Mouse (Mus musculus) stomach, embryonic 16.5 days (tissue): ENCODE measurements at regions not wholly inside any gene's neighbourhood (a gene's known extent, or its start where the extent isn't known, plus 50 kb on each side); places are given as distances from the start of the nearest gene placed in this dataset.

Experiments
- ATAC-seq: fragments of 200-750 bp; cut with Nextera tagmentation; 2 replicates; pipeline ENCODE4 v1.8.0; 2017; ENCODE audit warnings: moderate number of reproducible peaks, moderate TSS enrichment; ENCODE audit not compliant: insufficient read depth, low FRiP score
- H3K27ac ChIP-seq: fragments of 300-500 bp; sonication (generic); 2 replicates; pipeline ENCODE4 v1.5.1; 2014; ENCODE audit warnings: low read length
- H3K27me3 ChIP-seq: fragments of 300-500 bp; sonication (generic); 2 replicates; pipeline ENCODE4 v1.6.1; 2014; ENCODE audit warnings: low read length, control low read depth, mixed read lengths; ENCODE audit not compliant: control insufficient read depth, insufficient read depth
- H3K36me3 ChIP-seq: fragments of 300-500 bp; sonication (generic); 2 replicates; pipeline ENCODE4 v1.6.1; 2014; ENCODE audit warnings: low read length; ENCODE audit not compliant: control insufficient read depth, insufficient read depth
- H3K4me1 ChIP-seq: fragments of 300-500 bp; sonication (generic); 2 replicates; pipeline ENCODE4 v1.6.1; 2014; ENCODE audit warnings: low read length, control low read depth, mixed read lengths; ENCODE audit not compliant: control insufficient read depth, insufficient read depth
- H3K4me2 ChIP-seq: fragments of 300-500 bp; sonication (generic); 2 replicates; pipeline ENCODE4 v1.6.1; 2014; ENCODE audit warnings: low read depth, low read length, mixed read lengths
- H3K4me3 ChIP-seq: fragments of 300-500 bp; sonication (generic); replicated peaks from 2 replicates; pipeline ENCODE4 v1.5.1; 2014; ENCODE audit warnings: mild to moderate bottlenecking, low read length
- H3K9ac ChIP-seq: fragments of 300-500 bp; sonication (generic); 2 replicates; pipeline ENCODE4 v1.6.1; 2014; ENCODE audit warnings: low read length
- H3K9me3 ChIP-seq: fragments of 300-500 bp; sonication (generic); replicated peaks from 2 replicates; pipeline ENCODE4 v1.6.1; 2016; ENCODE audit warnings: low read length, control low read depth; ENCODE audit not compliant: control insufficient read depth
- WGBS: fragments of 180-500 bp; shearing (Covaris S2); extraction: QIAGEN DNeasy Blood & Tissue Kit; methylation state at CpG from one replicate; pipeline ENCODE4 v1.1.7; 2014; 5-methylcytosine and 5-hydroxymethylcytosine counted together

DNA sequence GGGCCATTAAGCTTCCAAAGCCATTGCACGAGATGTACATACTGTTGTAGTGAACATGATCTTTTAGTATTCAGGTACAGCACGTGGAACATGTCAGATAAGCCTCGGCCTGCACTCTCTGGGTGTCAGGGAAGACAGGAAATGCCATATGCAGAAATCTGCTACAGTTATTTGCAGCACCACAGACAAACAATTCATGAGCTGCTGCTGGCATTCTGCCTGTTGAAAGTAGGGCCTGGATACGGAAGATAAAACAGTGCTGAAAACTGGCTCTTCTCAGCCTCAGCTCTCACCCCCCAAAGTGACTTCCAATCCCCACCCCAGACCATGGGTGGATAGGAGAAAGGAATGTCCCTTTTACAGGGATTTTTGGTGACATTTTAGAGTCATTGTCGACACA lies 159.1 kb upstream of the Plcz1 start:
- ATAC-seq = no peak
- no peak overlapping the region for H3K4me2 ChIP-seq
- H3K27ac ChIP-seq = no peak overlapping the region
- H3K36me3 ChIP-seq = no peaks in the 10 kb centered on the region
- no peak overlapping the region for H3K9ac ChIP-seq
- no peaks in the 10 kb centered on the region for H3K27me3 ChIP-seq
- H3K4me3 ChIP-seq = no peak overlapping the region
- no peaks in the 10 kb centered on the region for H3K9me3 ChIP-seq
- no peaks in the 10 kb centered on the region for H3K4me1 ChIP-seq
- WGBS = 57% methylated on average over 5 of the region's 5 CpGs

GRCm38 (mm10) chr6:140198036-140198435 lies 156.8 kb upstream of the Plcz1 start:
- ATAC-seq = no peak
- no peaks in the 10 kb centered on the region for H3K4me1 ChIP-seq
- no peaks in the 10 kb centered on the region for H3K9me3 ChIP-seq
- H3K36me3 ChIP-seq = no peaks in the 10 kb centered on the region
- H3K4me2 ChIP-seq = no peak overlapping the region
- H3K27me3 ChIP-seq = no peaks in the 10 kb centered on the region
- H3K4me3 ChIP-seq = no peak overlapping the region
- 67% methylated on average over 6 of the region's 6 CpGs for WGBS
- no peak overlapping the region for H3K27ac ChIP-seq
- no peak overlapping the region for H3K9ac ChIP-seq

- Histone ChIP-seq H3K36me3 (no peaks in the 10 kb centered on the region), H3K9ac (no peak overlapping the region), H3K4me2 (no peak overlapping the region), H3K9me3 (no peaks in the 10 kb centered on the region), H3K4me1 (no peaks in the 10 kb centered on the region), H3K27ac (no peak overlapping the region), H3K27me3 (no peaks in the 10 kb centered on the region), H3K4me3 (no peak overlapping the region)
- ATAC-seq = no peak
- 67% methylated on average over 8 of the region's 8 CpGs for WGBS
Observed at GRCm38 (mm10) chr6:140197113-140197675, 155.9 kb upstream of the Plcz1 start.

DNA sequence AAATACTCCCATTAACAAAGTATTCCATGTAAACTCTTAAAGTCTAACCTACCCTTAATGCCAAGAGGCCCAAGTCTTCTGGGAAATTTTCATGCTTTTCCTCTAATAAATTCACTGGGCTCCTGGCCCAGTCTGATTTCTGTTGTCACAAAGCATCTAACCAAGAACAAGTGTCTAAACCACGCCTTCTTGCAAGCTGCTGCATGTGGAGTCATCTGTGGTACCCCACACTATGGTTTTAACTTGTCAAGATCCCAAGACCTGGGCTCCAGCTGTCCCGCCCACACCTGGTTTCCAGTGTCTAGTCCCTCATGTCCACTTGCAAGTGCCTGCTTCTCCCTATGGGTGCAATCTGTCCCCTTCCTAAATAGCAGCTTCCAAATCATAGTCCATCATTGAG lies 153.0 kb upstream of the Plcz1 start:
- Histone ChIP-seq H3K27me3 (no peaks in the 10 kb centered on the region), H3K4me2 (no peak overlapping the region), H3K36me3 (no peaks in the 10 kb centered on the region), H3K27ac (no peak overlapping the region), H3K9ac (no peak overlapping the region), H3K9me3 (no peaks in the 10 kb centered on the region), H3K4me1 (no peaks in the 10 kb centered on the region), H3K4me3 (no peak overlapping the region)
- WGBS = 87% methylated on average over 2 of the region's 2 CpGs
- no peak for ATAC-seq

- Histone ChIP-seq H3K36me3 (no peaks in the 10 kb centered on the region), H3K4me2 (no peak overlapping the region), H3K4me1 (no peaks in the 10 kb centered on the region), H3K9me3 (no peaks in the 10 kb centered on the region), H3K4me3 (no peak overlapping the region), H3K27ac (no peak overlapping the region), H3K9ac (no peak overlapping the region), H3K27me3 (no peaks in the 10 kb centered on the region)
- 44% methylated on average over 9 of the region's 9 CpGs for WGBS
- peak; percentile 52 for ATAC-seq
Observed at GRCm38 (mm10) chr6:140193084-140193939, 152.1 kb upstream of the Plcz1 start.

GRCm38 (mm10) chr6:140192526-140192925 lies 151.3 kb upstream of the Plcz1 start:
- no peak for ATAC-seq
- WGBS = 90% methylated on average over 17 of the region's 17 CpGs
- H3K4me1 ChIP-seq = no peaks in the 10 kb centered on the region
- H3K4me3 ChIP-seq = no peak overlapping the region
- H3K27me3 ChIP-seq = no peaks in the 10 kb centered on the region
- no peaks in the 10 kb centered on the region for H3K9me3 ChIP-seq
- no peak overlapping the region for H3K4me2 ChIP-seq
- no peaks in the 10 kb centered on the region for H3K36me3 ChIP-seq
- no peak overlapping the region for H3K9ac ChIP-seq
- no peak overlapping the region for H3K27ac ChIP-seq

DNA sequence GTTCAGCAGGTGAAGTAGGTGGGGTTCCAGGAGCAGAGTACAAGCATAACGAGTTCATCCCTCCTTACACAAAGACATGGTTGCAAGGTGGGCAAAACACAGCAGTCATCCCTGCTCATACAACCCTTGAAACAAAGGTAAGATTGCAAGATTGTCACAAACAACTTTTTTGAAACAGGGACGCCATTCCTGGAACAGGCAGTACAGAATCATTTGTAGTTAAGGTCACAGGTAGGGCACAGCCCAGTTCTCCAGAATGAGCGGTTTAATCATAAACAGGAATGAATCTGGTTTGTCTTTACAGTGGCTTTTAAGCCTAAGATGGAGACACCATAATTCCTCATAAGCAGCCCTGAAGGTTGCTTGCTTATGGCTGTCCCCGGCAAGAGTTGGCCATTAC lies 150.1 kb upstream of the Plcz1 start:
- ATAC-seq = no peak
- H3K9ac ChIP-seq = no peak overlapping the region
- 66% methylated on average over 4 of the region's 4 CpGs for WGBS

GRCm38 (mm10) chr6:140189601-140190000 lies 148.3 kb upstream of the Plcz1 start:
- H3K4me3 ChIP-seq = no peak overlapping the region
- H3K9me3 ChIP-seq = no peaks in the 10 kb centered on the region
- no peak for ATAC-seq
- H3K4me1 ChIP-seq = no peaks in the 10 kb centered on the region
- H3K36me3 ChIP-seq = no peaks in the 10 kb centered on the region
- no peak overlapping the region for H3K4me2 ChIP-seq
- no peaks in the 10 kb centered on the region for H3K27me3 ChIP-seq
- H3K9ac ChIP-seq = no peak overlapping the region
- no peak overlapping the region for H3K27ac ChIP-seq
- WGBS = 76% methylated on average over 9 of the region's 9 CpGs

More for the DNA sequence above, 150.1 kb upstream of the Plcz1 start:
- Histone ChIP-seq H3K36me3 (no peaks in the 10 kb centered on the region), H3K27ac (no peak overlapping the region), H3K9me3 (no peaks in the 10 kb centered on the region), H3K4me3 (no peak overlapping the region), H3K4me2 (no peak overlapping the region), H3K27me3 (no peaks in the 10 kb centered on the region), H3K4me1 (no peaks in the 10 kb centered on the region)

DNA sequence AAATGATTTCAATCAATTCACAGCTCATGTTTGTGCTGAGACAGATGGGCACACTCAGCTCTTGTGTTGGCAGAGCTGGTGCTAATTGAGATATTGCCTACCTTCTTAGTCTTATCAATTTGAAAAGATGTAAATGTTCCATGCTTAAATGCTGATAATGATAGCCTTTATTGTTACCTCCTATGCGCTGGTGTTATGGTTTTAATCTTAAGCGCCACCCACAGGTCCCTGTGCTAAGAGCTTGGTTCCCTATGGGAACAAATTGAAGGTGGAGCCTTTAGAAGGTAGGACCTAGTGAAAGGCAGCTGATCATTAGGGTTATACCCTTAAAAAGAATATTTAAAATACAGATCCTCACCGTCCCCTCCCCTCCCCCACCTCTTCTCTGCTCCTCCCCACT lies 146.5 kb upstream of the Plcz1 start:
- Histone ChIP-seq H3K27ac (no peak overlapping the region), H3K4me1 (no peaks in the 10 kb centered on the region), H3K36me3 (no peaks in the 10 kb centered on the region), H3K27me3 (no peaks in the 10 kb centered on the region), H3K9ac (no peak overlapping the region), H3K4me3 (no peak overlapping the region), H3K4me2 (no peak overlapping the region), H3K9me3 (no peaks in the 10 kb centered on the region)
- 82% methylated on average over 3 of the region's 3 CpGs for WGBS
- ATAC-seq = no peak
